Mouse (Mus musculus): ENCODE measurements around the gene Bcl2a1a.
"Not testable (repeated sequence)": the region's sequence is repeated elsewhere in the genome, so short reads cannot be mapped to it uniquely, and the experiment has no call there.

DNA sequence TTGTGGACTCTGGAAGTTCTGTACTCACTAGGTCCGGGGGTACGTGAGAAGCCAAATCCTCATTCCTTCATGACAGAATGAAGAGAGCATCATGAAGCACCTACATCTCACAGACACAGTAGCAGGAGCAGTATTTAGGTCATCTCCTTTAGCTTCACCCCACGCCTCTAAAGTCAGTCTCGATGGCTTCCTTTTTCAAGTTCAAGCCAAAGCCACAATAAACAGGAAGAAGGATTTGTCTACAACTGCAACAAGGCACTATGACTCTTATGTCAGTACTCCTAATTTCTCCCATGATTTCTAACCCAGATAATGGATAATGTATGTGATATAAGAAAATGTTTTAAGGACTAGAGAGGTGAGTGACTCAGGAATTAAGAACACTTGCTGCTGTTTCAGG is 665 bp upstream of the Bcl2a1a start:
- not testable (repeated sequence) for TF ChIP-seq POLR2A (IDR thresholded peaks at IDR 0.05; ENCODE audit: low read depth, low read length); CTCF (IDR thresholded peaks at IDR 0.05; ENCODE audit: borderline replicate concordance, insufficient read depth, low read length)

All from embryonic fibroblast, embryonic 13.5 days (primary cell).